ENCODE assay signal across 8 mouse cellular contexts in genomic region chr3:85707421-85707820, GRCm38 (mm10).
DNase-seq lines count a peak whose midpoint lies in the region; ATAC-seq and TF ChIP-seq lines count a peak whose summit lies in the region.

No protein-coding gene starts in this region.

- no peak overlapping the region for H3K4me3 ChIP-seq in cortical plate, adult 2 months (ENCODE audit: insufficient read depth, low read length)
- no peak overlapping the region for H3K4me3 ChIP-seq in lung, postnatal 0 days (ENCODE audit: low read depth, low read length)

- ATAC-seq in lung, postnatal 0 days, result no peak

- TF ChIP-seq POLR2A in cortical plate, adult 2 months (IDR thresholded peaks at IDR 0.05; ENCODE audit: extremely low read depth, insufficient read depth, low read length), result no peak

- H3K9me3 ChIP-seq in lung, postnatal 0 days (ENCODE audit: low read length), result no peaks in the 10 kb centered on the region

- H3K4me1 ChIP-seq in cortical plate, adult 2 months (ENCODE audit: control insufficient read depth, insufficient read depth, low read length), result no peaks in the 10 kb centered on the region
- H3K4me1 ChIP-seq in lung, postnatal 0 days (ENCODE audit: insufficient read depth, low read depth, low read length), result no peaks in the 10 kb centered on the region

- H3K9ac ChIP-seq in lung, postnatal 0 days (replicated peaks; ENCODE audit: low read depth), result no peak overlapping the region

- no peak overlapping the region for H3K27ac ChIP-seq in cortical plate, adult 2 months (ENCODE audit: insufficient read depth, low read length)
- no peak overlapping the region for H3K27ac ChIP-seq in lung, postnatal 0 days (ENCODE audit: low read length)

- H3K4me2 ChIP-seq in lung, postnatal 0 days (replicated peaks; ENCODE audit: low read depth, low read length), result no peak overlapping the region

- no peak for TF ChIP-seq EP300 in lung, postnatal 0 days (IDR thresholded peaks at IDR 0.05)

- no peaks in the 10 kb centered on the region for H3K36me3 ChIP-seq in lung, postnatal 0 days (ENCODE audit: insufficient read depth, low read length)

- DNase-seq in gastrocnemius, adult 18-20 months (ENCODE audit: low spot score), result peak; percentile 42
- DNase-seq in gastrocnemius, postnatal 25 days, result no peak
- DNase-seq in urinary bladder, postnatal 36 days (ENCODE audit: low spot score in 2 of 2), result peak; percentile 36 to 38
- DNase-seq in urinary bladder, postnatal 10 days (ENCODE audit: low spot score), result no peak
- DNase-seq in kidney, adult 9 months, result peak; percentile 45
- DNase-seq in lung, postnatal 0 days (ENCODE audit: low spot score), result peak; percentile 69
- peak; percentile 40 for DNase-seq in telencephalon, adult 2 months (ENCODE audit: low read depth, low spot score)

- WGBS in lung, postnatal 0 days, result 34% methylated on average over 7 of the region's 7 CpGs

- H3K27me3 ChIP-seq in lung, postnatal 0 days (replicated peaks; ENCODE audit: insufficient read depth, low read length), result no peaks in the 10 kb centered on the region

- TF ChIP-seq CTCF in cortical plate, adult 2 months (IDR thresholded peaks at IDR 0.05; ENCODE audit: extremely low read depth, insufficient read depth, low read length), result peak; percentile 55
- peak; percentile 76 for TF ChIP-seq CTCF in lung, postnatal 0 days (IDR thresholded peaks at IDR 0.05)

Comparison
In these comparisons a context has a peak if more than half of its experiments do, and no peak if none do; other contexts are left out.
1. DNase-seq: peak in gastrocnemius, adult 18-20 months (single experiment), urinary bladder, postnatal 36 days (2 of 2), kidney, adult 9 months (single experiment), lung, postnatal 0 days (single experiment) and telencephalon, adult 2 months (single experiment); none in gastrocnemius, postnatal 25 days (single experiment) and urinary bladder, postnatal 10 days (single experiment).